Mouse (Mus musculus) erythroblast, embryonic 14.5 days (primary cell): ENCODE data around the gene Heatr1. TPM values are rescaled to one million over a fixed set of nuclear protein-coding genes. Genes with fewer than 3 reads are reported as not detected.

Experiments
- H3K27me3 ChIP-seq: 2 replicates; pipeline ENCODE4 v1.6.1; 2012; ENCODE audit warnings: inconsistent platforms; ENCODE audit not compliant: control insufficient read depth
- H3K36me3 ChIP-seq: 2 replicates; pipeline ENCODE4 v1.6.1; 2012; ENCODE audit warnings: mild to moderate bottlenecking, inconsistent platforms; ENCODE audit not compliant: control insufficient read depth
- H3K4me1 ChIP-seq: 2 replicates; pipeline ENCODE4 v1.6.1; 2012; ENCODE audit warnings: inconsistent platforms; ENCODE audit not compliant: control insufficient read depth
- H3K4me3 ChIP-seq: replicated peaks from 2 replicates; pipeline ENCODE3; 2012; ENCODE audit warnings: moderate library complexity, mild to moderate bottlenecking, inconsistent platforms
- H3K9me3 ChIP-seq: 2 replicates; pipeline ENCODE4 v1.6.1; 2012; ENCODE audit warnings: low read length, inconsistent platforms, mixed read lengths; ENCODE audit not compliant: control insufficient read depth
- GATA1 ChIP-seq: IDR thresholded peaks from 2 replicates; pipeline ENCODE4 v1.6.1; 2012; ENCODE audit warnings: low read length, inconsistent platforms, mixed read lengths
- TAL1 ChIP-seq: IDR thresholded peaks from 3 replicates; pipeline ENCODE4 v1.6.1; 2012; ENCODE audit warnings: low read length, inconsistent platforms, mixed read lengths
- polyA plus RNA-seq: library from polyadenylated mRNA; stranded (reverse); fragments of >175 nt; gene quantifications from 2 replicates; pipeline ENCODE4 v1.2.3, GENCODE M21; 2012

Gene Heatr1
- polyA plus RNA-seq, 1 experiment, result 0.27 TPM

- Histone ChIP-seq H3K27me3 (no peaks in the 10 kb centered on the region), H3K4me1 (no peaks in the 10 kb centered on the region), H3K4me3 (no peak overlapping the region), H3K9me3 (no peaks in the 10 kb centered on the region), H3K36me3 (no peaks in the 10 kb centered on the region)
- no peak for TF ChIP-seq TAL1
- TF ChIP-seq GATA1, result no peak
These were observed 18.0 kb upstream of the Heatr1 start for GRCm38 (mm10) chr13:12376778-12377177.

GRCm38 (mm10) chr13:12384796-12385195, 10.0 kb upstream of the Heatr1 start:
- TF ChIP-seq TAL1, result no peak
- no peak for TF ChIP-seq GATA1
- Histone ChIP-seq H3K27me3 (no peaks in the 10 kb centered on the region), H3K36me3 (no peaks in the 10 kb centered on the region)

DNA sequence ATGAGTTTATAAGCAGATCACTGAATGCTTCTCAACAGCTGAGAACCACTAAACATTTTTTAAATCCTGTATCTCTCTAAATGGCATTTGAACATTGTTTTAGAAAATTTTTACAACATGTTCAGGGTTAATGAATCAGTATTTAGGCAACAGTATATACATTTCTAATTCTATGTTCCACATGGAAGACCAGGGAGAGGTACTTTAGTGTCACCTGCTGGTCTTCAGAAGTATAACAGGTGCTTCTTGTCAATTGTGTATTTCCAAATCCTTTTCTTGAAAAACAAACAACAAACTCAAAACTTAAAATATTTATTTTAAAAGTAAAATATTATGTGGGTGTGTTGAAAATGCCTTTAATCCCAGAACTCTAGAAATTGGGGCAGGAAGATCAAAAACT, 8.5 kb upstream of the Heatr1 start:
- Histone ChIP-seq H3K4me1 (no peaks in the 10 kb centered on the region), H3K4me3 (no peak overlapping the region), H3K9me3 (no peaks in the 10 kb centered on the region), H3K27me3 (no peaks in the 10 kb centered on the region), H3K36me3 (no peaks in the 10 kb centered on the region)
- TF ChIP-seq TAL1 (no peak), GATA1 (no peak)

More at GRCm38 (mm10) chr13:12384796-12385195, 10.0 kb upstream of the Heatr1 start:
- H3K9me3 ChIP-seq, result no peaks in the 10 kb centered on the region
- no peaks in the 10 kb centered on the region for H3K4me1 ChIP-seq
- no peak overlapping the region for H3K4me3 ChIP-seq

DNA sequence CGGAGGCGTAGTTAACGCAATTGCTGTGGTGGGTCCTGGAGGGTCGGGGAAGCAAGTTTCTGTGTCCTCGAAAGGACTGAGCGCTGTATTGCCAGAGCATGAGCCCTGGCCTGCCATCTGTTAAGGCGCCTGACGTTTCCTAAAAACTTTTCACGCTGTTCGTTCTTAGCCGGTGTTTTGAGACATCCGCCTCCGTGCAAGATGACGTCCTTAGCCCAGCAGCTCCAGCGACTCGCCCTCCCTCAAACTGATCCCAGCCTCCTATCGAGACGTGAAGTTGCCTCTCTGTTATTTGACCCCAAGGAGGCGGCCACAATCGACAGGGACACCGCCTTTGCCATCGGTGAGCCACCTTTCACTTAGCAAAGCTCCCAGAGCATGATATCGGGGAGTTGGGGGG, 744 bp downstream of the Heatr1 start:
- TF ChIP-seq GATA1, result no peak
- no peaks in the 10 kb centered on the region for H3K9me3 ChIP-seq
- peaks cover 7% of the 10 kb centered on the region; the same call in 1 of the 2 replicates for H3K27me3 ChIP-seq
- peaks cover 22% of the 10 kb centered on the region for H3K36me3 ChIP-seq
- peaks cover 26% of the 10 kb centered on the region for H3K4me1 ChIP-seq
- H3K4me3 ChIP-seq, result peak overlapping the region; percentile 85

DNA sequence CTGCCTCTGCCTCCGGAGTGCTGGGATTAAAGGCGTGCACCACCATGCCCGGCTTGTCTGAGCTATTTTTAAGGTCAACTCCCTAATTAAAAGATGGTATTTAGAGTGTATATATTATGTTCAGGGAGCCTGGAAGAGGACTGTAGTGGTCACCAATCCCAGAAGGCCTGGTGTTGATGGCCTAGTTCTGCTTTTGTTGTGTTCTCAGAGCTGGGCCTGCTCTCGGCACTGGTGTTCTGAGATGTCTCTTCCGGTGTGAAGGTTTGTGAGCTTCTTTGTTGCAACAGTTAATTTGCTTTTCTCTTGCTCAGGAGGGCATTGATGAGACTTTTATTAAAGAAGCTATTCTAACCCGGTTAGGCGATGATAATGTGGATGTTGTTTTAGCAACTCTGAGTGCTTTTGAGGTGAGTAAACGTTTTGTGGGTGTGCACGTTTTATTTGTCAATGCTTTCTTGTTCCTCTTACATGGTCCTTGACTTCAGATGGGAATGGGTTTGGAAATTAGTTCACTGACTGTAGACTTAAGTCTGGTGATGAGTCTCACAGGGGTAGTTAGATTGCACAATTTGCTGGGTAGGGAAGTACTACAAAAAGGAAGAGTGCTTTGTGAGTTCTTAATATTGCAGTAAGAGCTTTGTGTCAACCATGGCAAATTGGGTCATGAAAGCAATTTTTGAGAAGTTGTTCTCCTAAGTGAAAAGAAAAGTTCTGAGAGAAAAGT, 13.7 kb downstream of the Heatr1 start:
- H3K36me3 ChIP-seq, result peaks cover 62% of the 10 kb centered on the region
- TF ChIP-seq GATA1 (no peak), TAL1 (no peak)

DNA sequence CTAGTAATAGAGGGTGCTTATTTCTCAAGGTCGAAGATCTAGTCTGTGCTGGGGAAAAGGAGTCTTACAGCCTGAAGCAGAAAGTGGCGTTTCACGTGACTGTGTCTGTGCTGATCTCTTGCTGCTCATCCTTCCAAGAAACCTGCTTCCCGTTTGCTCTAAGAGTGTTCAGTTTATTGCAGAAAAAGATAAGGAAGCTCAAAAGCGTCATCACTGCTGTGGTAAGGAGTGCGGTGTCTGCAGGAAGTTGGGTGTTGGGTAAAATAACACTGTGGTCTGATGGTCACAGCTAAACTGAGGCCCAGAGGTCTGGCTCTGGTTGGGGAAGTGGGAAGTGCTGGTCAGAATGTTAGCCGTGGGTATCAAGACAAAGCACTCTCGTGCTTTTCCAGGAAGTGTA, 17.2 kb downstream of the Heatr1 start:
- peaks cover 69% of the 10 kb centered on the region for H3K36me3 ChIP-seq

More for the DNA sequence above, 13.7 kb downstream of the Heatr1 start:
- Histone ChIP-seq H3K27me3 (no peaks in the 10 kb centered on the region), H3K4me3 (no peak overlapping the region), H3K9me3 (no peaks in the 10 kb centered on the region), H3K4me1 (no peaks in the 10 kb centered on the region)

DNA sequence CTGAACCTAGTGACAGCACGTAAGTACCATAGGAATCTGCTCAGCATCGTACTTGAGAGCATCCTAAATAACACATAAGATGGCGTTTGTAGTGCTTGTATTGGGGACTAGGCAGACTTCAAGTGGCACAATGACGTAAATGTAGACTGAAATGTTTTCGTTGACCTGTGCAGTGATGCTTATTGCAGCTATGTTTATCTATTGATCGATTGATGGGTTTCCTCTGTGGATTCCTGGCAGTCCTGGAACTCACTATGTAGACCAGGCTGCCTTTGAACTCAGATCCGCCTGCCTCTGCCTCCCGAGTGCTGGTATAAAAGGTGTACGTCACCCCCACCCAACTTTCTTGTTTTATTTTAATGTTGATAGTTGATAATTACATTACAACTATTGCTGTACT, 25.8 kb downstream of the Heatr1 start:
- Histone ChIP-seq H3K9me3 (no peaks in the 10 kb centered on the region), H3K36me3 (peaks cover 88% of the 10 kb centered on the region), H3K27me3 (no peaks in the 10 kb centered on the region), H3K4me1 (no peaks in the 10 kb centered on the region), H3K4me3 (no peak overlapping the region)
- TF ChIP-seq TAL1 (no peak), GATA1 (no peak)

More for the DNA sequence above, 17.2 kb downstream of the Heatr1 start:
- Histone ChIP-seq H3K4me1 (no peaks in the 10 kb centered on the region), H3K9me3 (no peaks in the 10 kb centered on the region), H3K27me3 (no peaks in the 10 kb centered on the region), H3K4me3 (no peak overlapping the region)
- TF ChIP-seq GATA1, result no peak
- no peak for TF ChIP-seq TAL1

DNA sequence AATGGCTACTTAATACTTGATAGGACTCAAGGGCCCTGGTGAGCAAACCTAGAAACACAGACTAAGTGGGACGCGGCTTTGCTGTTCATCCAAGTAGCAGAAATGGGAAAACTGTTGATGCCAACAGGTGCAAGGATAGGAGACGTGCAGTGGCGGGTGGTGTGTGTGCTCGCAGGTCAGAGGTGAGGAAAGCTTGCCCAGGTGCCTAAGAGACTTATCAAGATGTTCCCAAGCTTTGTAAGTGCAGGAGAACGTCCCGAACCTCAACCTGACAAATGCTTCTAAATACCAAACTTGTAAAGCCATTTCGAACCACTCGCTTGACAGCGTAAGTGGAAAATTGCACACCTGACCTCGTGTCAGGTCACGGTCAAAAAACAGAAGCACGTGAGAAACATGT, 33.7 kb downstream of the Heatr1 start:
- Histone ChIP-seq H3K27me3 (no peaks in the 10 kb centered on the region), H3K4me1 (no peaks in the 10 kb centered on the region), H3K4me3 (no peak overlapping the region), H3K9me3 (no peaks in the 10 kb centered on the region), H3K36me3 (peaks cover 90% of the 10 kb centered on the region)
- TF ChIP-seq TAL1 (no peak), GATA1 (no peak)

DNA sequence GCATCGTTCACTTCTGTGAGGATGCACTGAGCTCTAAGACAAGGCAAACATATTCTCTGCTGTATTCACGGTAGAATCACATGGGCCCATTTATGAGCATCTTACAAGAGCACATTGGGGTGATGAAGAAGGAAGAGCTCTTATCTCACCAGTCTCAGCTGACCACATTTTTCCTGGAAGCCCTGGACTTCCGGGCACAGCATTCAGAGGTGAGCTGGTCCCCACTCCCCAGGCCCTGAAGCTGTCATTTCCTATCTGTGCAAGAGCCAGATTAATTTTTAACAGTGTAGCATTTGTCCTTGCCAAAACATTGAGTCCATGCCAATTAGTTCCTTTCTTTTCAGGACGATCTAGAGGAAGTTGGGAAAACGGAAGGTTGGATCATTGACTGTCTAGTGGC, 39.0 kb downstream of the Heatr1 start:
- H3K4me3 ChIP-seq, result no peak overlapping the region
- no peaks in the 10 kb centered on the region for H3K4me1 ChIP-seq
- H3K27me3 ChIP-seq, result no peaks in the 10 kb centered on the region
- no peaks in the 10 kb centered on the region for H3K9me3 ChIP-seq
- TF ChIP-seq TAL1 (no peak), GATA1 (no peak)
- peaks cover 91% of the 10 kb centered on the region for H3K36me3 ChIP-seq

- H3K9me3 ChIP-seq, result no peaks in the 10 kb centered on the region
- no peaks in the 10 kb centered on the region for H3K27me3 ChIP-seq
- TF ChIP-seq TAL1 (no peak), GATA1 (no peak)
- no peaks in the 10 kb centered on the region for H3K4me1 ChIP-seq
- peaks cover 75% of the 10 kb centered on the region for H3K36me3 ChIP-seq
- no peak overlapping the region for H3K4me3 ChIP-seq
These were observed 44.8 kb downstream of the Heatr1 start for GRCm38 (mm10) chr13:12439586-12439985.
